Mouse (Mus musculus) c-Kit-negative CD71-positive TER-119-positive erythroid progenitor cells, embryonic 14.5 days (primary cell): Measurements from ENCODE around the gene Rinl.

Experiments used
- DNase-seq: peaks from one replicate; pipeline ENCODE4 v3.0.0-alpha.2; 2013; ENCODE audit warnings: low read depth, low spot score

Rinl gene

GRCm38 (mm10) chr7:28780857-28781256 lies 7.9 kb upstream of the Rinl start:
- no peak for DNase-seq

DNA sequence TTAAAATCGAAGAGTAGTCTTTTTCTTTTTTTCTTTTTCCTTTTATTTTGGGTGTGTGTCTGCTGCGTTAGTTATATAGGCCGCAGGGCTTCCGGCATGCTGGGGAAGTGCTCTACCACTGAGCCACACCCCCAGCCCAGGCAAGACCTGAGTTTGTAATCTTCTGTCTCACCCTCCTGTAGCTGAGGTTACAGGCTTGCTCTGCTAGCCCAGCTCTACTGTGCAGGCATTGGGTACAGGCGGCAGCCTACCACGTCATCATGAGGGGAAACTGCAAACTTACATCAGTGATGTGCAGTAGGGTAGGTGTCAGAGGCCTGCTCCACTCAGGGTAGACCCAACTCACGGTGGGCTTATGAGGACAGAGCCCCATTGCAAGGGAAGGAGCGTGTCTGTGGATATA lies 7.5 kb upstream of the Rinl start:
- no peak for DNase-seq

DNA sequence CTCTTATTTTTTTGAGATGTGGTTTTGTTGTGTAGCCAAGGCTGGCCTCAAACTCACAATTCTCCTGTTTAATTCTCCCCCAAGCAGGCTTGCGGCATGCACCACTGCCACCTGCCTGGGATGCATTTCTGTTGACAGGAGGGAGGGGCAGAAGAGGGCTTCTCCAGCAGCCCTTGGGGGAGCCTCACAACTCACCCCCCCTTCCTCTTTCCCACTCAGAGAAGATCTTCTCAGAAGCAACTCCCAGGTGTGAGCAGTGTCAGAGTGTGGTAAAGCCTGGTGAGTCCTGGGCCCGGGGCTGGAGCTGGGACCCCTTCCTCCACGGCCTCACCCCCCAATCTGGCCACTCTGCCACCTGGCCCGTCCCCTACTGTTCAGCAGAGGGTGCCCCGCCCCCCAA lies 3.6 kb upstream of the Rinl start:
- no peak for DNase-seq

DNA sequence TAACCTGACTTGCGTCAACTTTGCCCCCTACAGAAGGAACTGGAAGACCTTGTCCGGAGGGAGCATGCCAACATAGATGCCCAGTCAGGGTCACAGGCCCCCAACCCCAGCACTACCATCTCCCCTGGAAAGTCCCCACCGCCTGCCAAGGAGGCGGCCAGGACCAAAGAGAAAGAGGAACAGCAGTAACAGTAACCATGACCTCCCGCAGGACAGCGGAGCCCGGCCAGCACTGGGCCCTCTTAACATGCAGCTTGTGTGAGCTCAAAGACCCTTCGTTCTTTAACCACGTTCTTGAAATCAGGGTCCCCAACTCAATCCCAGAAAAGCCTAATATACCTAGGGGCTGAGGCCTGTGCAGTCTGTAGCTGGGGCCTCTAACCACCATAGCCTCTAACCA lies 885 bp upstream of the Rinl start:
- DNase-seq = no peak

GRCm38 (mm10) chr7:28789235-28789634 lies 466 bp downstream of the Rinl start:
- no peak for DNase-seq

- no peak for DNase-seq
Measured at GRCm38 (mm10) chr7:28790066-28790806, 1.5 kb downstream of the Rinl start.

GRCm38 (mm10) chr7:28791706-28792105 lies 2.9 kb downstream of the Rinl start:
- no peak for DNase-seq

DNA sequence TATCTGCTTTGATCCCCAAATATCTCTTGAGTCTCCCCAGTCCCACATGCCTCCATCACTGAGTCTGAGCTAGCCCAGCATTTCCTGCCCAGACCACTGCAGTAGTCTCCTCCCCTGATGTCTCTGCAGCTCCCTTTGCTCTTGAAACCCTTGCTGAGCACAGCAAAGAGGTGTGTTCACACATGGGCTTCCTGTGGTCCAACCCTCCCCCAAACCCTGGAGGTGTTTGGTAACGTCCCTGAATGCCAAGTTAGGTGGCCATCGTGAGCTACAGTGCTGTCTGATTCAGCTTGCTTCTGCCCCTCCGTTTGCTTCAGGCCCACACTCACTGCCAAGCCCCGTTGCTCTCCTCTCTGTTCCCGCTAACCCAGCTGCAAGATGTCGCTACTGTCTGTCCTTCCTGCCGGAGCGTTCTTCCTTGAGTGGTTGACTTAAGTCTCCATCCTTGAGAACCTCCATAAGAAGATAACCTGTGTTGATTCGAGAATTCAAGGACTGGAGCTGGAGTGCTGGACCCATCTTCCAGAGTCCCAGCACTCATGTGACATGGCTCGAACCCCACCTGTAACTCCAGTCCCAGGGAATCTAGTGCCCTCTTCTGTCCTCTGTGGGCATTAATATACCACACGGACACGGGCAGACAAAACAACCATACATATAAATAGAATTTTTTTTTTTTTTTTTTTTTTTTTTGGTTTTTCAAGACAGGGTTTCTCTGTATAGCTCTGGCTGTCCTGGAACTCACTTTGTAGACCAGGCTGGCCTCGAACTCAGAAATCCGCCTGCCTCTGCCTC lies 3.8 kb downstream of the Rinl start:
- no peak for DNase-seq

DNA sequence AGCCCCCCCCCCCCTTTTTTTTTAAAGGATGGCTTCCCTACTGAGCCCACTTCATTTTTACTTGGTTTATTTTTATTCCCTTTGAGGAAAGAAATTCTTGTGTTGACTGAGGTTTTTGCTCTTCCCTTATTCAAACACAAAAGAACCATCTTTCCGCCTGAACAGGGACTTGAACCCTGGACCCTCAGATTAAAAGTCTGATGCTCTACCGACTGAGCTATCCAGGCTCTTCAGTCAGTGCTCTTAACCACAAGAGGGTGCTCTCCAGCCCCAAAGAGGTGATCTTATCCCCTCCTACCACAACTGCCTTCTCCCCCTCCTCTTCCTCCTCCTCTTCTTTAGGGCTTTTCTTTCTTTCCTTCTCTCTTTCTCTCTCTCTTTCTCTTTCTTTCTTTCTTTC lies 5.1 kb downstream of the Rinl start:
- no peak for DNase-seq

GRCm38 (mm10) chr7:28794496-28794895 lies 5.7 kb downstream of the Rinl start:
- no peak for DNase-seq

- no peak for DNase-seq
Measured at GRCm38 (mm10) chr7:28795832-28796231, 7.1 kb downstream of the Rinl start.

DNA sequence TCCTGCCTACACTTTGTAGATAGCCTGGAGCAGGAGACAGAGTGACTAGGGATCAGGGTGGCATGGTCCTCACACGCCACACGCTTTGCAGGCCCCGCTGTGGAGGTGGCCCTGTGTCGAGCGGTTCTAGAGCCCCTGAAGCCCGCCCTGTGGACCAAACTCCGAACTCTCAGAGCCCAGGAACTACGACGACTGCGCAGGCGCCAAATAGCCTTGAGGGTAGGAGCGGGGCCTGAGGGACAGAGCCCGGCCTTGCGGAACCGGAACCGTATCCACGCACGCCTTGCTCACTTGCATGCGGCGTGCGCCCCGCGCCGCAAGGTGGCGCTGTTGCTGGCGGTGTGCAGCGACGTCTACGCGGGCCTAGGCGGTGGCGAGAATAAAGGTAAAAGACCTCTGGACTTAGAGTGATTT lies 7.8 kb downstream of the Rinl start:
- peak; percentile 57 for DNase-seq

DNA sequence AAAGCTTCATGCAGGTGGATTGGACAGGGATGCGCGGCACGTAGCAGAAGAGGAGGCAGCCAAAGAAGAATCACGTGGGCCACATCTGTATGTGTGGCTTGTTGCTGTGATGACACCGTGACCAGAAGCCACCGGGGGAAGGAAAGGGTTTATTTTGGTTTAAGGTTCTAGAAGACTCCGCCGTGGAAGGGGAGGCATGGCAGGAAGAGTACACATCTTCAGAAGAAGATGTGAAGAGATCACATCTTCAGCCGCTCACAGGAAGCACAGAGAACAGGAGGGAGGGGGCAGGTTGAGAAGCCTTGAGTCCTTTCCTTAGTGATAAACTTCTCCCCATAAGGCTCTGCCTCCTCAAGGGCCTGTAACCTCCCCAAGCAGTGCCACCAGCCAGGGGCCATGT lies 11.2 kb downstream of the Rinl start:
- DNase-seq = no peak

DNA sequence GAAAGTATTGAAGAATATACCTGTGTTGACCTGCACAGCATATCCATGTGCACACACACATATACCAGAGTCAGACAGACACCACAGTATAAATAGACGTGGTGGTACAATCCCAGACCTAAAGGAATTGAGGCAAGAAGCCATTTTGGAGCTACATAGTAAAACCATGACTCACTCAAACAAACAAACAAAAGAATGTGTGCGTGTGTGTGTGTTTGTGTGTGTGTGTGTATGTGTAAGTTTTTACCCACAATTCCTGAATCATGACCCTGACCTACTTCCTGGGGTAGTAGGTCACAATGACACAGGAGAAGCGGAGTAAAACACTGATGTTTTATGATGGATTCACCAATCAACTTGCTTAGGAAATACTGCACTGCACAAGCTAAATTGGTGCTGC lies 12.7 kb downstream of the Rinl start:
- no peak for DNase-seq

GRCm38 (mm10) chr7:28801901-28802670 lies 13.3 kb downstream of the Rinl start:
- DNase-seq = no peak

DNA sequence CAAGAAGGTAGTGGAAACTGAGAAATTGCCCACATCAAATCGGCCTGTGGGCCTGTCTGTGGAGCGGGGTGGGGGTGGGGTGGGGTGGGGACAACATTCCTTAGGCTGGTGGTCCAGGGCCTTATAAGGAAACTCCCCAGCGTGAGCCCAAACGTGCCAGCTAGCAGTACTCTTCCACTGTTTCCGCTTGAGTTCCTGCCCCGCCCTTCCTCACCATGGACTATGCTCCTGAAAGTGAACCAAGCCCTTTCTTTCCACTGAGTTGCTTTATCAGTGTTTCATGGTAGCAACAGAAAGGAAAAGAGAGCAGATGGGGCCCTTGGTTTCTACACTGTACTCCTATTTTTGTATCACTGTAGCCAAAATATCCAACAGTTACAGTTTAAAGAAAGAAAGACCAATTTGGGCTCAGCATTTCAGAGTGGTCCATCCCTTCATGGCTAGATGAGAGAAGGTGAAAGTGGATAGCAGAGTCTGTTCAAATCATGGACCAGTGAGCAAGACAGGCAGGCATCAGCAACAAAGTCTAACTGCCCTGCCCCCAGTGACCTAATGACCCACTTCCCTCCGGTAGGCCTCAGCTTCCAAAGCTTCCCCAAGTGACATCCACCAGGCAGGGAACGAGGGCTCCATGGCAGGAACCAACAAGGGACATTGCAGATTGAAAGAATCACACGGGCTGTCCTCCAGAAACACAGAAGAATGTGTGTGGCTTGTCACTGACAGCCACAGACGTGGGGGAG lies 14.2 kb downstream of the Rinl start:
- no peak for DNase-seq

GRCm38 (mm10) chr7:28803756-28804155 lies 15.0 kb downstream of the Rinl start:
- DNase-seq = no peak

DNA sequence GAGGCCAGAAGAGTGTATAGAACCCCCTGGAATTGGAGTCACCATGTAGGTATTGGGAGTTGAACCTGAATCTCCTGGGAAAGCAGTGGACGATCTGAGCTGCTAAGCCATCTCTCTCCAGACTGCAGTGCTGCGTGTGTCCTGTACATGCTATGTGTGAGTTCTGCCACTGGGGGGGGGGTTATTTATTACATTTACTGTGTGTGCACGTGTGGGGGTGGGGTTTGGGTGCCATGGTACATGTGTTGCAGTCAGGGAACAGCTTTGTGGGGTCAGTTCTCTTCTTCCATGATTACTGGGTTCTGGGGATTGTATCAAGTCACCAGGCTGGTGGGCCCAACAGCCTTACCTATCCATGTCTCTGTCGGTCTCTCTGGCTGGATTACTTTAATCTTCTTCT lies 18.1 kb downstream of the Rinl start:
- no peak for DNase-seq

- no peak for DNase-seq
Measured at GRCm38 (mm10) chr7:28807641-28808220, 19.0 kb downstream of the Rinl start.

- peak; percentile 25 for DNase-seq
Measured at GRCm38 (mm10) chr7:28808221-28808941, 19.6 kb downstream of the Rinl start, which contains the start of gene Hnrnpl. Hnrnpl (plus strand) TSS chr7:28808541.
